Mouse (Mus musculus) liver, postnatal 0 days (tissue): ENCODE measurements around the gene Gm11037. TPM values are rescaled to one million over a fixed set of nuclear protein-coding genes. Genes with fewer than 3 reads are reported as not detected.

Source experiments
- ATAC-seq: fragments of 200-750 bp; cut with Nextera tagmentation; 2 replicates; pipeline ENCODE4 v1.8.0; 2017; ENCODE audit warnings: mild to moderate bottlenecking, moderate library complexity
- DNase-seq: peaks from one replicate; pipeline ENCODE4 v3.0.0-alpha.2; 2016
- H3K27ac ChIP-seq: fragments of 300-500 bp; sonication (generic); 2 replicates; pipeline ENCODE4 v1.5.1; 2014; ENCODE audit warnings: antibody characterized with exemption, moderate library complexity, mild to moderate bottlenecking, low read depth
- H3K27me3 ChIP-seq: fragments of 300-500 bp; sonication (generic); 2 replicates; pipeline ENCODE4 v1.6.1; 2014; ENCODE audit warnings: low read length, control low read depth, mixed read lengths; ENCODE audit not compliant: insufficient read depth
- H3K36me3 ChIP-seq: fragments of 300-500 bp; sonication (generic); replicated peaks from 2 replicates; pipeline ENCODE4 v1.6.1; 2014; ENCODE audit warnings: mild to moderate bottlenecking, control low read depth, low read length, moderate library complexity, mixed read lengths; ENCODE audit not compliant: insufficient read depth
- H3K4me1 ChIP-seq: fragments of 300-500 bp; sonication (generic); 2 replicates; pipeline ENCODE4 v1.6.1; 2014; ENCODE audit warnings: antibody characterized with exemption, mild to moderate bottlenecking, control low read depth; ENCODE audit not compliant: insufficient read depth
- H3K4me2 ChIP-seq: fragments of 300-500 bp; sonication (generic); 2 replicates; pipeline ENCODE4 v1.6.1; 2014; ENCODE audit warnings: low read depth, mild to moderate bottlenecking, low read length, moderate library complexity, mixed read lengths
- H3K4me3 ChIP-seq: fragments of 300-500 bp; sonication (generic); 2 replicates; pipeline ENCODE4 v1.5.1; 2014; ENCODE audit warnings: low read depth, low read length
- H3K9ac ChIP-seq: fragments of 300-500 bp; sonication (generic); replicated peaks from 2 replicates; pipeline ENCODE4 v1.6.1; 2014; ENCODE audit warnings: mild to moderate bottlenecking, moderate library complexity
- H3K9me3 ChIP-seq: fragments of 300-500 bp; sonication (generic); 2 replicates; pipeline ENCODE4 v1.6.1; 2016; ENCODE audit warnings: mild to moderate bottlenecking, control low read depth, low read length, mixed read lengths
- CTCF ChIP-seq: sonication (generic); IDR thresholded peaks from 2 replicates; pipeline ENCODE4 v1.5.1; 2016; ENCODE audit warnings: antibody characterized with exemption, low read depth
- EP300 ChIP-seq: IDR thresholded peaks from 2 replicates; pipeline ENCODE4 v1.6.1; 2016; ENCODE audit warnings: antibody characterized with exemption, low read depth, mild to moderate bottlenecking
- WGBS: fragments of 180-500 bp; shearing (Covaris S2); extraction: QIAGEN DNeasy Blood & Tissue Kit; methylation state at CpG from one replicate; pipeline ENCODE4 v1.1.7; 2014; ENCODE audit not compliant: insufficient replicate concordance; 5-methylcytosine and 5-hydroxymethylcytosine counted together
- polyA plus RNA-seq: library from polyadenylated mRNA; unstranded; fragments of >200 nt; fragmentation: Nextera tagmentation; extraction: Ambion mirVana; gene quantifications from 2 replicates; pipeline ENCODE4 v1.2.1, GENCODE M21; 2015

Gene Gm11037
- polyA plus RNA-seq, 1 experiment from 2014 or later: not detected

DNA sequence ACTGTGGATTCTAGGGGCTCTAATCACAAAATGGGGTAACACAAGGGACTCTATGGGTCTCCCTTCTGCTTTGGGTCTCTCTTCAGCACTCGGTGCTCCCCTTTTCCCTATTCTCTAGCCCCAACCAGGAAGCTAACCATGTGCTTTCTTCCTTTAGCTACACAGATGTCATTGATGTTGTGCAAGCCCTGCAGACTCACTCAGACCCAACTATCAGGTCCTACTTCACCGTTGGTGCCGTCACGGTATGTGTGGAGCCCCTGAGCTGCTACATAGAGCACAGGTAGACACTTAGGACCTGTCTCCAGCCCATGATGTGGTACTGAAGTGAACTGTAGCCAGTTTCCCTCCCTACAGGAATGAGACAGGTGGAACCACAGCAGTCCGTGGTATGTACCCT lies 27.3 kb upstream of the Gm11037 start:
- WGBS: 75% methylated on average over 5 of the region's 5 CpGs
- DNase-seq: no peak
- H3K27me3 ChIP-seq: no peaks in the 10 kb centered on the region

DNA sequence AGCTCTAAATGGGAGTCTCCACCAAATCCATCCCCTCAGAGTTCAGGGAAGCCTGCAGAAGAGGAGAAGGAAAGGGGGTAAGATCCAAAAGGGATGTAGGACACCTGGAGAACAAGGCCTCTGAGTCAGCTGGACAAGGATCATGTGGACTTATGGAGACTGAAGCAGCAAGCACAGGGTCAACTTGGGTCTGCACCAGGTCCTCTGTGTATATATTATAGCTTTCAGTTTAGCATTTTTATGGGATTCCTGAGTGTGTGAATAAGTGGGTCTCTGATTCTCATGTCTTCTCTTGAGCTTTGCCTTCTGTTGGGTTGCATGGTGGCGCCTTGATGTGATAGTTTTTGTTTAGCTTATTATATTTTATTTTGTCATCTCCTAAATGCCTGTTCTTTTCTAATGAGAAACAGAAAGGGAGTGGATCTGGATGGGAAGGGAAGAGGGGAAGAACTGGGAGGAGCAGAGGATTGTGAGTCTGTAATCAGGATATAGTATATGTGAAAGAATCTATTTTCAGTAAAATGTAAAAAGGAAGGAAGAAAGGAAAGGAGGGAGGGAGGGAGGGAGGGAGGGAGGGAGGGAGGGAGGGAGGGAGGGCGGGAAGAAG lies 14.2 kb upstream of the Gm11037 start:
- Histone ChIP-seq H3K27ac (no peak overlapping the region), H3K36me3 (no peaks in the 10 kb centered on the region), H3K4me2 (no peak overlapping the region), H3K4me1 (no peaks in the 10 kb centered on the region), H3K9me3 (no peaks in the 10 kb centered on the region), H3K4me3 (no peak overlapping the region), H3K9ac (no peak overlapping the region), H3K27me3 (no peaks in the 10 kb centered on the region)
- no peak for DNase-seq
- no peak for ATAC-seq
- no peak for TF ChIP-seq CTCF
- no peak for TF ChIP-seq EP300
- 74% methylated on average over 2 of the region's 2 CpGs for WGBS

More for the DNA sequence above, 27.3 kb upstream of the Gm11037 start:
- Histone ChIP-seq H3K4me1 (no peaks in the 10 kb centered on the region), H3K27ac (no peak overlapping the region), H3K9ac (no peak overlapping the region), H3K4me3 (no peak overlapping the region), H3K4me2 (no peak overlapping the region), H3K9me3 (no peaks in the 10 kb centered on the region), H3K36me3 (no peaks in the 10 kb centered on the region)
- ATAC-seq: no peak
- no peak for TF ChIP-seq EP300
- no peak for TF ChIP-seq CTCF

- no peaks in the 10 kb centered on the region for H3K9me3 ChIP-seq
- ATAC-seq (no peak; the same call in 1 of the 2 replicates), DNase-seq (no peak)
- no peak overlapping the region for H3K27ac ChIP-seq
- WGBS: 26% methylated on average over 3 of the region's 3 CpGs
- H3K36me3 ChIP-seq: no peaks in the 10 kb centered on the region
- no peak for TF ChIP-seq CTCF
- TF ChIP-seq EP300: no peak
- H3K4me3 ChIP-seq: no peak overlapping the region
- H3K4me1 ChIP-seq: peaks cover 25% of the 10 kb centered on the region
- H3K27me3 ChIP-seq: no peaks in the 10 kb centered on the region
- no peak overlapping the region for H3K9ac ChIP-seq
- H3K4me2 ChIP-seq: no peak overlapping the region
Measured at GRCm38 (mm10) chr2:131124166-131124565, 9.1 kb upstream of the Gm11037 start.

DNA sequence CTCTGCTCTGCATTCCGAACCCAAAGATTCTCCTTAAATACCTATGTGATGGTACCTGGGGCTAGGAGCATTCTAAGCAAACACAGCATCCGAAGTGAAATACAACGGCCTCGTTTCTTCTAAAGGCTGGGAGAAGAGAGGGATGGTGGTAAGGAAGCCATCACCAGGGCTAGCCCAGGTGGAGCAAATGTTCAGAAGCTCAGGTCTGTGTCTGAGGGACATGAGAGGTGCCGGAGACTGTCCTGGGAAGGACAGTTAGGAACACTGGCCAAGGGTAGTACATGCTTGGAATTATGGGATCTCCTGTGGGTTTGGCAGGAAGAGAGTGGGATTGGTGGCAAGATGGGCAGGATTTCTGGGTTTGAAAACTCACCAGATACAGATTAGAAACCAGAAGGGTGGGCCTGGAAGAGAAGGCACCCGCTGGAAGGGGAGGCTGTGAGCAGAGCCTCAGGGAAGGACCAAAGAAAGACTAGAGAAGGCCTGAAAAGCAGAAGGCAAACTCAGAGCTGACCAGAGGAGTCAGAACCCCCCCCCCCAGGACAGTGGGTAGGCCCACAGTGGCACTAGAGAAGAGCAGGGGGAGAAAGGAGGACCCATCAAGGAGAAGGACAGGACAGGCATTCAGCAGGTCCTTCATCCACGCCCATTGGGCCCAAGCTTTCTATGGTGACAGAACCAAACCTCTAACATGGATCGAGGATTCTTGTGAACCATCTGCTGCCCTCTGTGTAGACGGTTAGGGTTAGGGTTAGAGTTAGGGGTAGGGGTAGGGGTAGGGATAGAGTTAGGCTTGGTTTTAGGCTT lies 7.9 kb upstream of the Gm11037 start:
- Histone ChIP-seq H3K27ac (no peak overlapping the region), H3K4me3 (no peak overlapping the region), H3K9me3 (no peaks in the 10 kb centered on the region), H3K4me2 (no peak overlapping the region), H3K9ac (no peak overlapping the region), H3K27me3 (no peaks in the 10 kb centered on the region), H3K4me1 (peaks cover 33% of the 10 kb centered on the region), H3K36me3 (no peaks in the 10 kb centered on the region)
- TF ChIP-seq EP300: no peak
- no peak for TF ChIP-seq CTCF
- DNase-seq: no peak
- 80% methylated on average over 9 of the region's 9 CpGs for WGBS
- ATAC-seq: no peak

- Histone ChIP-seq H3K27me3 (no peaks in the 10 kb centered on the region), H3K4me2 (no peak overlapping the region), H3K4me1 (peaks cover 33% of the 10 kb centered on the region), H3K4me3 (no peak overlapping the region), H3K9me3 (no peaks in the 10 kb centered on the region), H3K27ac (no peak overlapping the region), H3K36me3 (no peaks in the 10 kb centered on the region), H3K9ac (no peak overlapping the region)
- WGBS: 62% methylated on average over 9 of the region's 9 CpGs
- ATAC-seq (no peak), DNase-seq (no peak)
- no peak for TF ChIP-seq EP300
- TF ChIP-seq CTCF: no peak
Measured at GRCm38 (mm10) chr2:131125964-131126815, 7.1 kb upstream of the Gm11037 start.
